Mouse (Mus musculus) adrenal gland, adult 2 months (tissue): ENCODE results near the gene Trim7. TPM values are rescaled to one million over a fixed set of nuclear protein-coding genes. Genes with fewer than 3 reads are reported as not detected.
A peak's percentile ranks its signal among the peaks of the same experiment; 100 is the strongest.
"Not testable (repeated sequence)": the region's sequence is repeated elsewhere in the genome, so short reads cannot be mapped to it uniquely, and the experiment has no call there.

Source experiments
- DNase-seq: peaks from one replicate; pipeline ENCODE4 v3.0.0; 2021
- long read RNA-seq: library from polyadenylated mRNA; stranded (forward); transcript quantifications from one replicate; pipeline ENCODE4 v2.0.0, GENCODE M21; 2021
- polyA plus RNA-seq: library from polyadenylated mRNA; depleted of rRNA; stranded (reverse); fragments of >200 nt; gene quantifications from 2 replicates; pipeline ENCODE4 v1.2.3, GENCODE M21; 2012; rRNA removed
- total RNA-seq, 2 experiments: library from RNA; stranded (reverse); gene quantifications; 2 replicates each; pipeline ENCODE4 v1.2.3; 2021

Trim7 gene
- total RNA-seq: 1 to 10 TPM; 8.8 to 9.0 TPM
- 16.5 and 21.0 TPM in 2 replicates for polyA plus RNA-seq
- long read RNA-seq, partial matches to known transcripts: 0 of 2 reads
- long read RNA-seq, other reads (novel, unspliced or antisense): 1 of 2 reads

DNA sequence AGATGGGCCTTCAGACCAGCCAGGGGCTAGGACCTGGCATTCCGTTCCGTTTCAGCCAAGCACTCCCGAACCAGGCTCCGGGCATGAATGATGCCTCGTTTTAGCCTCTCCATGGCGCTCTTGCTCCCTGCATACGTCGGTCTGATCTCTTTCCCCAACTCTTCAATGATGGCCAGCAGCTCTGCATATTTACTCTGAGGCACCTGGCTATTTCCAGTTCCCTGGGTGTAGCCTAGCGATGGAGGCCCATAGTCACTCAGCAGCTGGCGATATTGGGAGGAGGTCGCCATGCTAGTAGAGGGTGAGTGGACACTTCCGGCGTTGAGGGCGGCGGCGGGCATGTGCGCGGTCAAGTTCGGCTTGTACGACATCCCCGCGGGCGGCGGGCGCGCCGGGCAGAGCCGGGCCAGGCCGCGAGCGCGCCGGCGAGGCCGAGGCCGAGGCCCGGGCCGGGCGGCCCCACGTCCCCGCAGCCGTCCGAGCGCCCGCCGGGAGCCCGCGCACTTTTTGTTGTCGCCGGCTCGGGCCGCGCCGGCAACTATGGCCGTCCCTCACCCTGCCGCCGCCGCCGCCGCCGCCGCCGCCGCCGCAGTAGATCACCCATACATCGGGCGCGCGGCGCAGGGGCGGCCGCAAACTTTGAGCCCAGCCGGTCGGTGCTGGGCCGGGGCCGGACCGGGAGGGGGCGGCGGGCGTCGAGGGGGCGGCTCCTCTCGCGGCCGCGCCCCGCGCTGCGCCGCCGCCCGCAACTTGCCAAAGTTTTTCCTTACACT lies at the start of gene Trim7, which contains the start of gene Gm12184:
Trim7 (plus strand) TSS at position 162 of the 773 bp plus-strand sequence.
Gm12184 (minus strand) TSS at position 677 of the 773 bp plus-strand sequence.
- peak; percentile 66 for DNase-seq

DNA sequence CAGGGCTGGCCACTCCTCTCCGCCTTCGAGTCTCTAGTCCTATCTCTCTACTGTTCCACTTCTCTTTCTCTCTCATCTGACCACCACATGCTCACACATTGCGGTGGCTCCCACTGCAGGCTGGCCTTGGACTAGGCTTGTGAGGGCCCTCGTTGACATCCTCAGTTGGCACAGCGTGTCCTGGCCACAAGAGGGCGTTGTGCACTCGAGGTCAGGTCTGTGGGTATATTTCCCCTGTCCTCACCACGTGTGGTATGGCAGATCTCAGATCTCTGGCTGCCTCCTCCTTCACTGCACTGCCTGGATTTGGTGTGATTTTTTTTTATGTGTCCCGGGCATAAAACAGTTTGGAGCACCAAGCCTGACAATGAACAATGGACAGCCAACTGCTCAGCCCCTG lies 49.3 kb upstream of the Trim7 start:
- DNase-seq: no peak

DNA sequence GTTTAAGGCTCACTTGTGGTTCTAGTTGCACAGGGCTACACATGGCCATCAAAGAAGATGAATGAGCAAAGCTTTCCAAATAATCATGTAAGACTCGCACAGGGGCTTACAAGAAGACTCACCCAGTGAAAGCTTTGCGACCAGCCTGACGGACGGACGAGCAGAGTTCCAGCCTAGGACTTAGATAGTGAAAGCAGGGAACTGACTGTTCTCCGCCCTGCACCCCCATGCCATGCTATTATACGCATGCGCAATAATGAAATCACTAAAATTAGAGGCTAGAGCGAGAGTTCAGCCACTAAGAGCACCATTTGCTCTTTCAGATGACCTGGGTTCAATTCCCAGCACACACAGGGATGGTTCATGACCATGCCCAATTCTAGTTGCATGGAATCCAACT lies 48.6 kb upstream of the Trim7 start:
- DNase-seq: no peak

DNA sequence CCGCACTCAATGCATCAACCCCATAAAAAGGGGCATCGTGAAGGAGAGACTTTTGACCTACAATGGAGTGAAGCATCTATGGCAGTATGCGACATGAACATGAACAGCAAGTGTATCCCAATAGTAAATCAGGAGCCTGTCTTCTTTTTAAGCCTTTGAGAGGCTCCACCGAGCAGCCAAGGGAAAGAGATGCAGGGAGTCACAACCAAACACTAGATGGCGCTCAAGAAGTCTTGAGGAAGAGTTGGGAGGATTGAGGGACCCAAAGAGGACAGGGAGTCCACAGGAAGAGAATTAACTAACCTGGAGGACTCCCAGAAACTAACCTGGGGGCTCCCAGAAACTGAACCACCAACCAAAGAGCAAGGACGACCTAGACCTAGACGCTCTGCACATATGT lies 46.5 kb upstream of the Trim7 start:
- no peak for DNase-seq

DNA sequence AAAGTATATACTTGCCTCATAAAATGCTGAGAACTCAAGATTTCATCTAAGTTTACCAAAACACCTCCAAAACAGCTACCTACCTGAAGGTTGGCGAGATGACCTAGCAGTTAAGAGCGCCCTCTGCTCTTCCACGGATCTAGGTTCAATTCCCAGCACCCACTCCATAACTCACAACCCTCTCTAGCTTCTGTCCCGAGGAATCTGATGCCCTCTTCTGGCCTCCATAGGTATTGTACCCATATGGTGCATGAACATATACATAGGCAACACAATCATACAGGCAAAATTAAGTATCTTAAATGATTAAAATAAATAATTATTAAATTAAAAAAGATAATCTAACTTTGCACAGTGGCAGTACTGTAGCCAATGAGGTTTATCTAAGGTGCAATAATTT lies 43.7 kb upstream of the Trim7 start:
- no peak for DNase-seq

DNA sequence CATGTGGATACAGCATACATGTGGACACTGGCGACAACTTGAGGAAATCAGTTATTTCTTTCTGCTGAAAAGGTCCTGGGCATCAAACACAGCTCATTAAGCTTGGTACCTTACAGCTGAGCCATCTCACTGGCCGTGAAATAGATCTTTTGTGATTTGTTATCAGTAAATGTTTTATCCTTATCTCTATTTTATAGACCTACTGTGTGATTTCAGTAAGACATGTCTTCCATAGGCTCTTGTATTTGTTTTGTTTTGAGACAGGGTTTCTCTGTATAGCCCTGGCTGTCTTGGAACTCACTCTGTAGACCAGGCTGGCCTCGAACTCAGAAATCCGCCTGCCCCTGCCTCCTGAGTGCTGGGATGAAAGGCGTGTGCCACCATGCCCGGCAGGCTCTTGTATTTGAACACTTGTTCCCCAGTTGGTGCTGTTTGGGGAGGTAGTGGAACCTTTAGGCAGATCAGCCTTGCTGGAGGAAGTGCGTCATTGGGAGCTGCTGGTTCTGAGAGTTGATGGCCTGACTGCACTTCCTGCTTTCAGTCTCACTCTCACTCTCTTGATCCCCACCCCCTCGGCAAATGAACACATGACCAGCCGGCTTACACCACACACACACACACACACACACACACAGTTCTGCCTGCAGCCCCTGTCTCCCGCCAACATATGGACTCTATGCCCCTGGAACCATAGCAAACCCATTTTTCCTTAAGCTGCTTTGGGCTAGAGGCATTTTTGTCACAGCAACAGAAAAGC lies 38.3 kb upstream of the Trim7 start:
- peak; percentile 38 for DNase-seq

DNA sequence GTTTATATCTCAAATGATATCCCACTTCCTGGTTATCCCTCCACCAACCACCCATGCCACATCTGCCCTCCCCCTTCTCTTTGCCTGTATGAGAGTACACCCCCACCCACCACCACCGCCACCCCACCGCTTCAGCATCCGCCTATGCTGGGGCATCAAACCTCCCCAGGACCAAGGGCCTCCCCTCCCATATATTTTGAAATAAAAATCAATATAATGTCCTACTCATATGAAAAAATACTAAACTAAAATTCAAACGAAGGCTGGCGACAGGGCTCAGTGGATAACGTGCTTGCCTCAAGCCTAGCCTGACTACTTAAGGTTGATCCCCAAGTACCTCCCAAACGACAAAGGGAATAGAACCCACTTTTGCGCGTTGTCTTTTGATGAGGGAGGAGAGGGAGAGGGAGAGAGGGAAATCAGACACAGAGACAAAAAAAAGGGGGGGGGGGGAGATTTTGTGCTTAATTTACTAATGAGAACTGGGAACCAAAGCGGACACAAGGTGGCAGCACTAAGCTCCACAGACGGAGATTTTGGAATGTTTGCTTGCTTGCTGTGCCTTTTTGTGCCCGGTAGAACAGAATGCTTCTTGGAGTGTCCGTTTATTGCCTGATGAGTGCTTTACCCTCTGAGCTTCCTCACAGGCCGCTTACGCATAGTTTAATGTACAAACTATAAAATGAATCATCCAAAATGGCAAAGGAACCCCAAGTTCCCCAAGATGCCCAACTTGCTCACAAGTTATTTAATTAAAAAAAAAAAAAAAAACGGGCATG lies 37.4 kb upstream of the Trim7 start:
- peak; percentile 72 for DNase-seq

DNA sequence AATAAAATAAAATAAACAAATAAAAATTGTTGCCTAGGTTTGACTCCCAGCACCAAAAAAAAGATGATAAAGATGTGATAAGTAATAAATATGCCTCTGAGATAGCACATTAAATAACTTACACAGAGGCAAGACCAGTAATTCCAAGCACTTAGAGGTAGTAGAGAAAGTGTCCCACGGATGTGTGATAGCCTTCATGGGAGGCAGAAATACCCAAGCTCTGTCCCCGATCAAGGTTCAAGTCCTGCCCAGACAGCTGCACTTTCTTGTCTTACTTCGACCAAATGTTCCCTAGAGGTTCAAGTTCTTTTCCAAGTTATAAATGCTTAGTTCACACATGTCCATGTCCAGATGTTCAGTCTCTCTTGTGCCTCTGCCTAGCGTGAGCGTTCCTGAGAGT lies 36.7 kb upstream of the Trim7 start:
- DNase-seq: no peak

DNA sequence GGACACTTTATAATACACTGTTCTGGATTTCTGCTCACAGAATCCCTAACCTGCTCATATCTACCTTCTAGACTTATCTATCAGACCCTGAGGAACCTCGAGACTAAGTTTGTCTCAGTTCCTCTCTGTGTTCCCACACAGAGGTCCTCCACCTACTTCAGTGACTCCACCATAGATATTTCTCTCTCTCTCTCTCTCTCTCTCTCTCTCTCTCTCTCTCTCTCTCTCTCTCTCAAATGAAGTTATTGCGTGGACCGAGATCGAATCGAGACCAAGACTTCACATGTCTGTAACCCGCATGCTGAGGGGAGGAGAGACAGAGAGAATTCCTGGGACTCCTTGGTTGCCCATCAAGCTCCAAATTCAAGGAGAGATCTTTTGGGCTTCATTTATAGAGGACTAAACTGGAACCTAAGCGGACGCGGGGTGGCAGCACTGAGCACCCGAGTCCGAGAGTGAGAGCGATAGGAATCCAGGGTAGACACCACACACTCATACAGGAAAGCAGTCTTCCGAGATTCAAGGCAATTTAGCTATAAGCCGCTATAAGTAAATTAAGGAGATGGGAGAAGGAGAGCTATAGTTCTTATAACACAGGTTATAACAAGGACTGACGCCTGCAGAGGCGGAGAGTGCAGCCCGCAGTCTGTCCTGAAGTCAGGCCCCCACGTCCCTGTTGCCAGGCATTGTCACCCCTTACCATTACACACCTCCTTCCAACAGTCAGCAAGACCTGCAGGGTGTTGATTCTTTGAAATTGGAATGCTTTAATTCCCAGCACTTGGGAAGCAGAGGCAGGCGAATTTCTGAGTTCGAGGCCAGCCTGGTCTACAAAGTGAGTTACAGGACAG lies 35.7 kb upstream of the Trim7 start:
- peak; percentile 88 for DNase-seq

DNA sequence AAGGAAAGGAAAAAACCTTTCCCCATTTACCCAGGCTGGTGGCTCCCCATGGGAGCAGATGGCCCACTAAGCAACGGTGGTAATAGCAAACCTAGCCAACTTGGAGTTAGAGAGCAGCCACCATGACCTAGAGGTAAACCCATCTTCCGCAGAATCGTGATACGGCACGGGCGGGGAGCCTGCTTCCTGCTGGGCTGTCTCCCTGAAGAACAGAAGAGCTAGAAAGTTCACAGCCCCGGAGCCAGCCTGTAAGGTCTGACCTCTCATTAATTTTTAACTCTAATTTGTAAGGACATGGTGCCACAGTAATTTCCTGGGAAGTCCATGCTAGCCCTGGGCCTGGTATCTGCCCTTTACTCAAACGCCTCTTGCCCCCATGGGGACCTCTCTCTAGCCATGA lies 35.0 kb upstream of the Trim7 start:
- DNase-seq: no peak

DNA sequence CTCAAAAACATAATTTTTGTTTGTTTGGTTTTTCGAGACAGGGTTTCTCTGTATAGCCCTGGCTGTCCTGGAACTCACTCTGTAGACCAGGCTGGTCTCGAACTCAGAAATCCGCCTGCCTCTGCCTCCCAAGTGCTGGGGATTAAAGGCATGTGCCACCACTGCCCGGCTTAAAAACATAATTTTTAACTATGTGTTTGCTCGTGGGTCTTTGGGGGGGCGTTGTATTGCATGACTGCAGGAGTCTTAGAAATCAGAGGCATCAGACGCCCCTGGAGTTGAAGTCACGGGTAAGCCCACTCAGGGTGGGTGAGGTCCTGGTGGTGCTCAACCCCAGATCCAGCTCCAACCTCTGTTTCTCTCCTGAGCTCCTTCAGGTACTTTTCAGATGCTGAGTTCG lies 34.0 kb upstream of the Trim7 start:
- not testable (repeated sequence) for DNase-seq

DNA sequence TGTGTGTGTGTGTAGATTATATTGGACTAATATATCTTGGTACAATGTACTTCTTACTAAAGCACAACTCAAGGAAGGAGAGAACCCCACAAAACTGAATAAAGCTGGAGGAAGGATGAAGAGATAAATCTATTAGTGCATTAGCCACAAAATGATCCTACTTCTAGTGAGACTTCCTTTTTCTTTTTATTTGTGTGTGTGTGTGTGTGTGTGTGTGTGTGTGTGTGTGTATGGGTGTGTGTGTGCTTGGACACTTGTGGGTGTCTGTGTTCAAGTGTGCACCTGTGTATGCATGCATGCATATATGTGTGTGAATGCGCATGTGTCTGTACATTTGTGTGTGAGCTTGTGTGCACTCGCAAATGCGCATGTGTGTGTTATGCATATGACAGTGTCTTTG lies 32.8 kb upstream of the Trim7 start:
- DNase-seq: no peak

DNA sequence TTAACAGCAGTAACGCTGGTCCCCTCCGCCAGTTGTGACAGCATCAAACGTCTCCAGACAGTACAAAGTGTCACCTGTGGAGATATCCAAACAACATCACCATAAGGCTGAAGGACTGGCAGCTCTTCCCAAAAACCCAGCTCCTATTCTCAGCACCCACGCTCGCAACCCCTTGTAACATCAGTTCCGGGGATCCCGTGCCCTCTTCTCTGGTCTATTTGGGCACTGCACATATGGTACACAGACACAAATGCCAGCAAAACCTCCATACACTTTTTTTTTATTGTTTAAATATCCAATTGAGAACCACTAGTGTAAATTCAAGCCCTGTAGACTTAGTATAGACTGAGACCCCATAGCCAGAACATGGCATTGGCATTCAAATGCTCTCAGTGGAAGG lies 30.7 kb upstream of the Trim7 start:
- DNase-seq: no peak

DNA sequence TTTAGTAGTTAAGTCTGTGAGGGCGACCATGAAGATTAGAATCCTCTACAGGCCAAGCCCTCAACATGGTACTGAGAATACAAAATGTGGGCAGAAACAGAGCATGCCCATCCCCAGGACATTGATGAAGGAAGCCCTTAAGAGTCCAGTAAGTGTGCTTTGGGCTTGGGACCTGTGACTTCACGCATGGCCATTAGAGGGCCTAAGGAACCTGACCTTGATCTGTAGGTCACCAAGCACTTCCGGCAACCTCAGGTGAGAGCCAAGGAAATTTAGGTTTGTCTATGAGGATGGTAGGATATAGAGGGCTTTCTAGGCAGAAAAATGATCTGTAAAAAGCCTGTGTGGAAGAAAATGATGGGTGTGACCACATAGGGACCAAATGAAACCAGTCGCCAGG lies 29.6 kb upstream of the Trim7 start:
- no peak for DNase-seq

DNA sequence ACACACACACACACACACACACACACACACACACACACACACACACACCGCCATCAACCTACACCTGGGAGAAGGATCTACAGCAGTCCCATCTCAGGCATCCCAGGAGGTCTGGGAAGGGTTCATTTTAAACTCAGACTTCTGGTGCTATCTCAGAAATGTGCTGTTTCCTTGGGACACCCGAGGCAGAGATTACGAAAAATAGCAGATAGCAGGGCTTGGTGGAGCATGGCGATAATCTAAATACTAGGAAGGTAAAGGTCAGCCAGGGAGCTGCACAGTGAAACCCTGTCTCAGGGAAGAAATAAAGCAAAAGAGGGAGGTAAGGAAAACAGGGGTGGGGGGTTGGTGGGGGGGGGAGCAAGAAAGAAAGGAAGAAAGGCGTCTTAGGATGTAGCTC lies 28.7 kb upstream of the Trim7 start:
- DNase-seq: no peak

DNA sequence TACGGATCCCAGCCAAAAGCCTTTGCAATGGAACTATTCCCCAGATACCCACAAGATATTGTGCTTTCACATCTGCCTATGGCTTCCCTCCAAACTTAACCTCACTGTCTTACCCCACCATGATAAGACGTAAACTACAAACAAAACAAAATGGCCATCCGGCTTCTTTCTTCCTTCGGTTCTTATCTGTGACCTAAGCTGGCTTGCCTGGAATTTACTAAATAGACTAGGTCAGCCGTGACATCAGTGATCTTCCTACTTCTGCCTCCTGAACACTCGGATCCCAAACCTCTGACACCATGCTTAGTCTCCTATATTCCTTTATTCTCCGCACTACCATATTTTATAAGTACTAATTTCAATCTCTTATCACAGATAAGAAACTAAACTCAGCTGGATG lies 27.6 kb upstream of the Trim7 start:
- DNase-seq: no peak

DNA sequence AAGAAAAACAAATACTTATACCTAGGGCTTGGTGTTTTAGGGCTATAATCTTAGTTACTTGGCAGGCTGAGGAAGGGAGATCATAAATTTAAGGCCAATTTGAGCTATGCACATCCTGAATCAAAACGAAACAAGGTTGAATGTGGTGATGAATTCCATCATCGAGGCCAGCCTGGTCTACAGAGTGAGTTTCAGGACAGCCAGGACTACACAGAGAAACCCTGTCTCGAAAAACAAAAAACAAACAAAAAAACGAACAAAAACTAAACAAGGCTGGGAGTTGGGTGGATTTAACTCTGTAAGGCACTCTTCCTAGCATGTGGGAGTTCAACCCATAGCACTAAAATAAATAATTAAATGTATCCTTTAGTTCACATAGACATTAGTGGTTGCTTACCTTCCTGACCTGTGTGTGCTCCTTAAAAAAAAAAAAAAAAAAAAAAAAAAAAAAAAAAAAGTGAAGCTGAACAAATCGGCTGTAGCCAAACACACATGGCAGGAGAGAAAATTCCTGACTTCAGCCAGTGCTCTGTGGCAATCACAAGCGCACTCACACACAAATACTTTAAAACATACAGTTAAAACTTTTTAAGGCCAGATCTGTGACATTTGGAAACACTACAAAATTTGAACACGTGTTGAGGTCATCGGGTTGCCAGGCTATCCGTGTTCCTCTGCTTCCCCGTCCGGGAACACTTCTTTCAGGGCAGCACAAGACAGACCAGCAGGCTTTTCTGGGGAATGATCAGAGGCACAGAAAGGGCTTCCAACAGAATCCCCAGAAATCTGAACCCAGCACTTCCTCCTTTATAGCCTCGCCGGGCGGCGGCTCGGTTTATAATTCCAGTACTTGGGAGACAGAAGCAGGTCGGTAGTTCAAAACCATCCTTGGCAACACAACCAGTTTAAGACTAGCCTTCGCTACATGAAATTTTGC lies 26.7 kb upstream of the Trim7 start:
- no peak for DNase-seq

DNA sequence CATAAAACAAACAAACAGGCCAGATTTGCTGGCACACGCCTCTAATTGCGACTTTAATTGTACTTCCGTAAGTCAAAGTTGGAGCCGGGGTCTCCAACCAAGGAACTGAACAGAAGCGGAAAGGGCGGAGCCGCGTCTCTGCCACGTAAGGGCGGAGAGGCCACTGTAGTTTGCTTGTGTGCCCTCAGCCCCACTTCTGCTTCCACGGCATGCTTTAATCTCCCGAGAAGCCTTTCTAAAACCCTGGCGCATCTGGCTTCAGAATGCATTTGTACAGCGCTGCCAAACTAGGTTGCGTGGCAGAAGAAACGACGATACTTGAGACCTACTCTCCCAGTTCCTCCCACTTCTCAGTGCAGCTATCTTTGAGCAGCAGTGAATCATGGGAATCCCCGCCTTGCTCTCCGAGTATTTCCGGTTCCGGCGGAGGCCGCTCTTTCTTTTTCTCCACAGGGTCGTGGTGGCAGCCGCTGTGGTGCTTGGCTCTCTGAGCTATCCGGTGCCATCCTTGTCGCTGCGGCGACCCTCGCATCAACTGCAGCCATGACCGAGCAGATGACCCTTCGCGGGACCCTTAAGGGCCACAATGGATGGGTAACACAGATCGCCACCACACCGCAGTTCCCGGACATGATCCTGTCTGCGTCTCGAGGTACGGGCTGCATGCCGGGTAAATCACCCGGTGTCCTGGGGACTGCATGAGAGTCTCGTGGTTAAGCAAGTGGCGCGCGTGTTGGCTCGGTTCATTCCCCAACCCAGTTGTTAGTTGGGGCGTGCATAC lies 25.8 kb upstream of the Trim7 start, which contains the start of gene Rack1:
Rack1 (plus strand) TSS at position 412 of the 781 bp plus-strand sequence.
- DNase-seq: peak; percentile 94
